Mouse (Mus musculus): ENCODE results near the gene Ccdc141. TPM values are rescaled to one million over a fixed set of nuclear protein-coding genes. Genes with fewer than 3 reads are reported as not detected.

Ccdc141 gene
- polyA plus RNA-seq, 1 experiment, result 12.8 TPM

DNA sequence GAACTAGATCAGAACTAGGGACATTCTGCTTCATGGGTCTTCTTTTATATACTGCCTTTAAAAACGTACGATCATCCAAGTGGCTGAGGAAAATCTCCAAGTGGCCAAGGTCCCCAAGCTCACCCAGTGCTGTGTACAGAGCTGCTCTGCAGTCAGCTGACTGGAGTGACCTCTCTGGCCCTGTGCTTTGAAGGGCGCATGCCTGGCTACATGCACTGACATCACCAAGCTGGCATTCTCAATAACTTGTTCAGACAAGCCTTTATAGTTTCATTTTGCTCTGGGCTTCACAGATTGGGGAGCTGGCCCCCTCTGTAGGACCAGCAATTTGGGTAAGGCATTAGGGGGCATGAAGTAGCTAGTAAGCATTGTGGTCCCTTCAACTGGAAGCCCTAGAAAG lies 64.3 kb downstream of the Ccdc141 start:
- Histone ChIP-seq H3K27me3 (replicated peaks; ENCODE audit: control insufficient read depth, insufficient read depth, low read length) (no peaks in the 10 kb centered on the region), H3K36me3 (ENCODE audit: control insufficient read depth, insufficient read depth, low read length) (no peaks in the 10 kb centered on the region), H3K4me1 (ENCODE audit: control insufficient read depth, insufficient read depth, low read length) (no peaks in the 10 kb centered on the region), H3K4me3 (ENCODE audit: insufficient read depth, low read depth, low read length) (no peak overlapping the region), H3K27ac (ENCODE audit: insufficient read depth, low read depth, low read length) (no peak overlapping the region)
- peak; percentile 14 for DNase-seq
- TF ChIP-seq CTCF (conservative IDR thresholded peaks at IDR 0.05; ENCODE audit: insufficient read depth, insufficient read length, low read depth, low read length) (no peak), POLR2A (IDR thresholded peaks at IDR 0.05; ENCODE audit: low read depth, low read length) (no peak)
- 60% methylated on average over 3 of the region's 3 CpGs for WGBS

DNA sequence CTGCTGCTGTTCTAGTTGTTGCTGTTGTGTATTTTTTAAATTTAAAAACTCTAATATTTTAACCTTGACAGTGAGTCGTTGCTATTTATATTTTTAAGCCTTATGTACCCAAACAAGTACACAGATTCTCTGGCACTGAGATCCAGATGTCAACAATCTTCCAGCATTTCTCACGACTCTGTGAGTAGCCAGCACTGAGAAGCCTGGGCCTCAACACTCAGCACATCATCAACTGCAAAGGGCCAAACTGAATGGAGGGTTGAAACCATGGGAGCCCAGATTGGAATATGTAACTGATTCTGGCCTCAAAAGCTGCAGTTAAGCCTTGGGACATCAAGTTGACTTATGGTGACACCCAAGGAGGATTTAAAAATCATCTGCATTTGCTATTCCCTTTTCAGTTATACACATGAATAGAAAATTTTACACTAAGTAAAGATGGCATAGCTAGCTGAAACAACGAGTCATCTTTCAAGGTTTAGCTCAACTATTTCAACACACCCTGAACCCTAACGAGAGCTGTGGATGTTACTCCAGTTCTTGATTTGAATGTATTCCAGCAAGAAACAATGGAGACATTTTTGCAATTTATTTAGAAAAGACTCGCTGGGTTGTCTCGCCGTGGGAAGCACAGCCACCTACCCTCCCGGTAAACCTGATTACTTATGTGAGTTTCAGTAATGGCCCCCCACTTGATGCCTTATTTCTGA lies 65.3 kb downstream of the Ccdc141 start:
- Histone ChIP-seq H3K27me3 (replicated peaks; ENCODE audit: control insufficient read depth, insufficient read depth, low read length) (no peaks in the 10 kb centered on the region), H3K27ac (ENCODE audit: insufficient read depth, low read depth, low read length) (no peak overlapping the region), H3K4me3 (ENCODE audit: insufficient read depth, low read depth, low read length) (no peak overlapping the region), H3K36me3 (ENCODE audit: control insufficient read depth, insufficient read depth, low read length) (no peaks in the 10 kb centered on the region), H3K4me1 (ENCODE audit: control insufficient read depth, insufficient read depth, low read length) (no peaks in the 10 kb centered on the region)
- DNase-seq, result no peak
- 89% methylated on average over 8 of the region's 8 CpGs for WGBS
- TF ChIP-seq CTCF (conservative IDR thresholded peaks at IDR 0.05; ENCODE audit: insufficient read depth, insufficient read length, low read depth, low read length), result no peak

DNA sequence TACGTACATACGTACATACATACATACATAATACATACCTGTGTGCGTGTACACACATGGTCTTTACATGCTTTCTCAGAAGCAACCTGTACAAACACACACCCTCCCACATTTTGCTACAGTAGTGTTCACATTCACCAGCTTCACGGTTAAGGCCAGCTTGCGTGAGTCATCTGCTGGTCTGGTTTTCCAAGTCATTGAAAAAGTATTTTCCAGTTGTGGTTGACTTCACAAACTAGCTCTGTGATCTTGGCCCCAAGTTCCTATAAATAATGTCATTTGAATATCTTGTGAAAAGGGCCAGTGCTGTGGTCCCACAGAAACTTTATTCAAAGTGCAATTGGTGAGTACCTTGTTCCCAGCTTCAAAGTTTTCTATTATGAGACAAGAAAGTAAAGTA lies 67.9 kb downstream of the Ccdc141 start:
- 71% methylated on average over 5 of the region's 5 CpGs for WGBS
- Histone ChIP-seq H3K4me1 (ENCODE audit: control insufficient read depth, insufficient read depth, low read length) (no peaks in the 10 kb centered on the region), H3K36me3 (ENCODE audit: control insufficient read depth, insufficient read depth, low read length) (no peaks in the 10 kb centered on the region), H3K27me3 (replicated peaks; ENCODE audit: control insufficient read depth, insufficient read depth, low read length) (no peaks in the 10 kb centered on the region), H3K27ac (ENCODE audit: insufficient read depth, low read depth, low read length) (no peak overlapping the region), H3K4me3 (ENCODE audit: insufficient read depth, low read depth, low read length) (no peak overlapping the region)
- no peak for DNase-seq
- no peak for TF ChIP-seq CTCF (conservative IDR thresholded peaks at IDR 0.05; ENCODE audit: insufficient read depth, insufficient read length, low read depth, low read length)
- no peak for TF ChIP-seq POLR2A (IDR thresholded peaks at IDR 0.05; ENCODE audit: low read depth, low read length)

DNA sequence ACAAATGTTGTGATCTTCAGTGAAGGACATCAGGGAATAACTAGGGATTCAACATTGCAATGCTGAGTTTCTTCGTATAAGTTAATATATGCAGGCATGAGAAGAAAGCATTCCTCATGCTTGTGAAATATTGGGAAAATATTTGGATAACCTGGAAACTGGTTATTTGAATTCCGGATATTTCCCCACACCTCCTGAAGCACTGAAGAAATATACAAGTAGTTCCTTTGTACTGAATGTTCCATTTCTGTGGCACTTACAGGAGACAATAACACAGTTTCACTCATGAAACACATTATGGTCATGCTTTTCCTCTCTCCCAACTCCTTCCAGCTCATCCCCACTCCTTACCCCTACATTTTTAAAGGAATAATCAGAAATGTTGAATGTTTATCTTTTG lies 70.6 kb downstream of the Ccdc141 start:
- Histone ChIP-seq H3K36me3 (ENCODE audit: control insufficient read depth, insufficient read depth, low read length) (no peaks in the 10 kb centered on the region), H3K4me1 (ENCODE audit: control insufficient read depth, insufficient read depth, low read length) (no peaks in the 10 kb centered on the region), H3K27me3 (replicated peaks; ENCODE audit: control insufficient read depth, insufficient read depth, low read length) (no peaks in the 10 kb centered on the region), H3K27ac (ENCODE audit: insufficient read depth, low read depth, low read length) (no peak overlapping the region), H3K4me3 (ENCODE audit: insufficient read depth, low read depth, low read length) (no peak overlapping the region)
- 78% methylated on average over 2 of the region's 2 CpGs for WGBS
- DNase-seq, result no peak
- TF ChIP-seq POLR2A (IDR thresholded peaks at IDR 0.05; ENCODE audit: low read depth, low read length) (no peak), CTCF (conservative IDR thresholded peaks at IDR 0.05; ENCODE audit: insufficient read depth, insufficient read length, low read depth, low read length) (no peak)

DNA sequence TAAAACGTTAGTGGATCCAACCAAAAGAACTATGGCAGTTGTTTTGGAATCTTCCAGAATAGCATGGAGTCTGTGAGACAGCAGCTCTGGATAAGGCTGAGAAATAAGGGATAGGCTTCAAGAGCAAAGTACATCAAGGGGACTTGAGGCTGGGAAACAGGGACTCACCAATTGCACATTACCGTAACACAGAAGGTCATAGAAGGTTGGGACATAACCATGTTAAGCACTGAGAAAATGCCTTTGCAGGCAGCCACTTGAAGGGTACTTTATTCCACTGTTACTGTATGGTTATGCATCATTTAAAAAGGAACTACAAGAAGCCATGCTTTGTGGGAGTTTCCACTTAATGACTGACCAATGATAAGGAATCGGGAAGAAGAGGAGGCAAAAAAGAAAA lies 71.7 kb downstream of the Ccdc141 start:
- WGBS, result 70% methylated on average over 3 of the region's 3 CpGs
- Histone ChIP-seq H3K27me3 (replicated peaks; ENCODE audit: control insufficient read depth, insufficient read depth, low read length) (no peaks in the 10 kb centered on the region), H3K4me1 (ENCODE audit: control insufficient read depth, insufficient read depth, low read length) (no peaks in the 10 kb centered on the region), H3K27ac (ENCODE audit: insufficient read depth, low read depth, low read length) (no peak overlapping the region), H3K4me3 (ENCODE audit: insufficient read depth, low read depth, low read length) (no peak overlapping the region), H3K36me3 (ENCODE audit: control insufficient read depth, insufficient read depth, low read length) (no peaks in the 10 kb centered on the region)
- TF ChIP-seq CTCF (conservative IDR thresholded peaks at IDR 0.05; ENCODE audit: insufficient read depth, insufficient read length, low read depth, low read length), result no peak
- TF ChIP-seq POLR2A (IDR thresholded peaks at IDR 0.05; ENCODE audit: low read depth, low read length), result no peak
- DNase-seq, result no peak

DNA sequence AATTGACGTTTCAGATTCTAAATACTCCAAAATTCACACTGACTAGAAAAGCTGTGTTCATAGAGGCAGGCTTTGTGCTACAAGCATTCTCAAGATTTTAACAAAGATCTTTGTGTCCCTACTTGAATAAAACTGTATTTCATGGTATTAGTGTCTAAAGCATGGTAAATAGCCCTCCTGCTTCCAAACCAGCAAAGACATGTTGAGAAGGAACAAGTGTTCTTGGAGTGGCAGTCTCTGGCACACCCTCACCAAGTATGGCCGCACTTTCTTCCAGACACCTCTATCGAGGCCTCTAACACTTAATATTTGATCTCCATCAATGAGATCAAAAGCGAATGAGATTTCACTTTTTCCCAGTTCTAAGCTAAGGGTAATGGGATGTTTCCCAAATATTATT lies 78.7 kb downstream of the Ccdc141 start:
- H3K4me3 ChIP-seq (ENCODE audit: insufficient read depth, low read depth, low read length), result no peak overlapping the region
- no peaks in the 10 kb centered on the region for H3K4me1 ChIP-seq (ENCODE audit: control insufficient read depth, insufficient read depth, low read length)
- H3K27ac ChIP-seq (ENCODE audit: insufficient read depth, low read depth, low read length), result no peak overlapping the region
- 86% methylated on average over 4 of the region's 4 CpGs for WGBS
- TF ChIP-seq POLR2A (IDR thresholded peaks at IDR 0.05; ENCODE audit: low read depth, low read length) (no peak), CTCF (conservative IDR thresholded peaks at IDR 0.05; ENCODE audit: insufficient read depth, insufficient read length, low read depth, low read length) (no peak)
- H3K27me3 ChIP-seq (replicated peaks; ENCODE audit: control insufficient read depth, insufficient read depth, low read length), result no peaks in the 10 kb centered on the region
- no peaks in the 10 kb centered on the region; the same call in 1 of the 2 replicates for H3K36me3 ChIP-seq (ENCODE audit: control insufficient read depth, insufficient read depth, low read length)
- no peak for DNase-seq

DNA sequence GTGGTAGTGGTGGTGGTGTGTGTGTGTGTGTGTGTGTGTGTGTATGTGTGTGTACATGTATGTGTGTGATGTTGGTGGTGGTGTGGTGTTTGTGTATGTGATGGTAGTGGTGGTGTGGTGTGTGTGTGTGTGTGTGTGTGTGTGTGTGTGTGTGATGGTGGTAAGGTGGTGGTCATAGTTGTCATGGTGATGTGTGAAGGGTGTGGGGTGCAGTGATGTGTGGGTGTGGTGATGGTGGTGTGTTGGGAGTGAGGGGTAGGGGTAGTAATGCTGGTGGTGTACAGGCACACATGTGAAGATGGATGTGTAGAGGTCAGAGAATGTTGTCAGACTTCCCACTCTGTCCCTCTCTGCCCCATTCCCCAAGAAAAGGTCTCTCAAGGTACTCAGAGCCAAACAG lies 85.1 kb downstream of the Ccdc141 start:
- no peak for TF ChIP-seq CTCF (conservative IDR thresholded peaks at IDR 0.05; ENCODE audit: insufficient read depth, insufficient read length, low read depth, low read length)
- DNase-seq, result no peak

More for the DNA sequence above, 85.1 kb downstream of the Ccdc141 start:
- Histone ChIP-seq H3K36me3 (ENCODE audit: control insufficient read depth, insufficient read depth, low read length) (no peaks in the 10 kb centered on the region; the same call in 1 of the 2 replicates), H3K27me3 (replicated peaks; ENCODE audit: control insufficient read depth, insufficient read depth, low read length) (no peaks in the 10 kb centered on the region), H3K4me1 (ENCODE audit: control insufficient read depth, insufficient read depth, low read length) (no peaks in the 10 kb centered on the region), H3K4me3 (ENCODE audit: insufficient read depth, low read depth, low read length) (no peak overlapping the region), H3K27ac (ENCODE audit: insufficient read depth, low read depth, low read length) (no peak overlapping the region)

Data from kidney, adult 2 months (tissue).